Mouse (Mus musculus): Measurements from ENCODE around the gene Mb.

The Mb gene

DNA sequence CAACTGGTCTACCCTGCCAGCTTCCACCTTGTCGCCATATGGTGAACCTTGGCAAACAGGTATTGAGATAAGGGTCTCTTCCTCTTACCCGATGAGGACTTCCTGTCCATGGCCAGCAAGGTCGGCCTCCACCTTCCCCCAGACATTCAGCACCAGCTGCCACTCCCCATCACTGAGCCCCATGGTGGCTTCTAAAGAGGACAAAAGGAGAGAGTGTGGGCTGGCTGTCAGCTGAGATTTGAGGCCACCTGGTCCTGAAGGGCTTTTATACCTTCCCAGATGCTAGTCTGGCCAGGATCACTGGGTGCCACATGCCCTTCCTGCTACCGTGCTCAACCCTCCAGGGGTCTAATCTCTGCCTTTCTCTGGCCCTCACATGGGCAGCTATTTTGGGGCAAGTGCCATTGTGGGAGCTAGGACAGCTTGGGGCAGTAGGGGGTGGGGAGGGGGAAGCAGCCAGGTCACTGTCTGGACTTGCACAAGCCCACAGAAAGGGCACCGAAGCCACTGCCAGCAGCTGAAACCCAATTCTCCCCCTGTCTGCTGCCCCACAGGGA, 28.0 kb downstream of the Mb start:
- DNase-seq, result no peak

- DNase-seq, result no peak
Observed at GRCm38 (mm10) chr15:77021851-77022250, 28.6 kb downstream of the Mb start.

GRCm38 (mm10) chr15:77021056-77021455, 29.4 kb downstream of the Mb start:
- DNase-seq, result no peak

DNA sequence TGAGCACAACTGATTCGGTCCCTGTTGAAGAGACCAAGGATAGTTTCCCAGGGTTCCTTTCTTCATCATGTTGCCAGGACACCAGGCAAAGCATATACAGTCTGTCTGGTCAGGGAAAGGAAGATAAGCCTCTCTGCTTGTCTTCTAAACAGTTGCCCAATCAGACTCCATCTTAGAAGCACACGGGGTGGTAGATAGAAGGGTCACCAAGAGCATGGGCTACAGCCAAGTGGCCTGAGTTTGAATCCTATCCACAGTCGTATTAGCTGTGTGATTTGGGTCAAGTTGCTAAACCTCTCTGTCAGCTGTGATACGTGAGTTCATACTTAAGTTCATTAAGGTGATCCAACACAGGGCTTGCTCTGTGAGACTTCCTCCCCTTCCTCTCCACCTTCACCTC, 30.3 kb downstream of the Mb start:
- no peak for DNase-seq

- DNase-seq, result no peak
Observed at GRCm38 (mm10) chr15:77019533-77019932, 30.9 kb downstream of the Mb start.

DNA sequence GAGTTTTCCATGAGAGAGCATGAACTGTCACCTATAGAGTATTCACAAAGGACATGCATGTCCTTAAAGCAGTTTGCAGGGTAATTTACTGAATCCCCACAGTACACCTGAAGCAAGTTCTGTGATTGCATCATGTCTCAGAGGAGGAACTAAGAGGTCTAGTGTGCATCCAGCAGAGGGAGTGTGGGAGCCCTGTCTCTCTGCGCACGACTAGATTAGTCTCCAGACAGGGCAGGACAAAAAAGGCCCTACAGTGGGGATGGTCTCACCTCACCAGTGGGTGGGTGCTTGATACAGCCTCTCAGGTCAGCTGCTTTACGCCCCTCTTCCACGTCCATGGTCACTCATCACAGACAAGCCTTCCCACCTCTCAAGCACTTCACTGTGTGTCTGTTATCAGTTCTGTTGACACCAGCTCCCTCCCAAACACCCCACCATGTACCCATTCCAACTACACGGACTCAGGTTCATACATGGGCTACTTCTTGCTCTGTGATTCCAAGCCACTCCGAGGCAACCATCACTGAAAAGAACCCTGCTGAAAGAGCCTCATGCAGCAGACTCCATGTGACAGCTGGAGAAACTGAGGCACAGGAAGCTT, 31.6 kb downstream of the Mb start:
- peak; percentile 71 for DNase-seq

- DNase-seq, result no peak
Observed at GRCm38 (mm10) chr15:77017897-77018296, 32.6 kb downstream of the Mb start.

DNA sequence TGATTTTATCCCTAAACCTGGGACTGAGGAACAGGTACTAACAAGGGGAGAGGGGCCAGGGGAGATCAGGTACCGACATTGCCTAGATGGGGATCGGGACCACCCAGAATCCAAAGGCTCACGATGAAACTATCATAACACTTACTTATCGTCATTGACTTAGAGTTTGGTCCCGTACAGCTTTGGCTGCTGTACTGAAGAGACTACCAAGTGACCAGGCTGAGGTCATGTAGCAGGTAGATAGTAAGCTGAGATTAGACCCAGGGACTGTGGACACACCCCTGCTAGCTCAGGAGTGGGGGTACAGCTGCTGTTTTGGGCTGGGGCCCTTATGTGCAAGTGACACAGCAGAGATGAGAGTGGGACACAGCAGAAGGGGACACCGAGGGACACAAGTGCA, 34.0 kb downstream of the Mb start:
- DNase-seq, result no peak

- no peak for DNase-seq
Observed at GRCm38 (mm10) chr15:77014985-77015384, 35.5 kb downstream of the Mb start.

GRCm38 (mm10) chr15:77014431-77014830, 36.0 kb downstream of the Mb start:
- DNase-seq, result peak; percentile 38

DNA sequence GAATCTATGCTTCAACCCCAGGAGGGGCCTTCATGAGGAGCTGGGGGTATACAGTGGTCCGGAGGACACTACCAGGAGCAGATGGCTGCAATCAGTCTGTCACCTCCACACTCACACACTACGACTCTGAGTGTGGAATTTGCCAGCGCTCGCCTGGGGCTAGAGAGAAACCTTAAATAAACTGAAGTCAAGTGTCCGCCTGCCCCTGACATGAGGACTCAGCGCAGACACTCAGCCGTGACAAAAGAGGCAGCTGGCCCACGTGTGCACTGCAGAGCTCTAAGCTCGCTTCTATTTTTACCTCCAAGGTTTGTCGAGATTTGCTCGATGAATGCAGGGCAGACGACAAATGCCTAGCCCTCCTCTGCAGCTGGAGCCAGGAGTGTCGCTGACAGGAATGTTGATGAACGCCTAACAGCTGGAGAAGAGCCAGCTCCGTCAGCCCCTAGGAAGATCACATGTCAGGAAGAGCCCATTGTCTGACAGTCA, 36.7 kb downstream of the Mb start:
- peak; percentile 72 for DNase-seq

GRCm38 (mm10) chr15:77008851-77009250, 41.6 kb downstream of the Mb start:
- no peak for DNase-seq

DNA sequence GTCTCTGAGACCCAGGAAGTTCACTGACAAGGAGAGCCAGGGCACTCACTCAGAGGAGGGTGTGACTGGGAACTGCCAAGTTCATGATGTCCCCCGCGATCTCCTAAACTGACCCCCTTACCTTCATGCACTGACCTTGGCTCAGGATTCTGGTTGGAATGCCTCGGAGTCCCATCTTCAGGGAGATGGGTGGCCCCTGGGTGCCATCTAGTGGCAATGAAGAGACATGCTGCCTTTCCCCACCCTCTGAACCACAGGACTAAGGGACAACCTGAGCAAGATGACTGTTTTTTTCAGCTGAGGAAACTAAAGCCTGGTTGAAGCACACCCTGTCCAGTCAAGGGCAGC, 46.6 kb downstream of the Mb start:
- peak; percentile 72 for DNase-seq

- no peak for DNase-seq
Observed at GRCm38 (mm10) chr15:77003173-77003867, 47.1 kb downstream of the Mb start.

- peak; percentile 57 for DNase-seq
Observed at GRCm38 (mm10) chr15:76998878-76999588, 51.4 kb downstream of the Mb start.

GRCm38 (mm10) chr15:76998048-76998447, 52.4 kb downstream of the Mb start:
- no peak for DNase-seq

GRCm38 (mm10) chr15:76994413-76994812, 56.1 kb downstream of the Mb start:
- DNase-seq, result no peak

DNA sequence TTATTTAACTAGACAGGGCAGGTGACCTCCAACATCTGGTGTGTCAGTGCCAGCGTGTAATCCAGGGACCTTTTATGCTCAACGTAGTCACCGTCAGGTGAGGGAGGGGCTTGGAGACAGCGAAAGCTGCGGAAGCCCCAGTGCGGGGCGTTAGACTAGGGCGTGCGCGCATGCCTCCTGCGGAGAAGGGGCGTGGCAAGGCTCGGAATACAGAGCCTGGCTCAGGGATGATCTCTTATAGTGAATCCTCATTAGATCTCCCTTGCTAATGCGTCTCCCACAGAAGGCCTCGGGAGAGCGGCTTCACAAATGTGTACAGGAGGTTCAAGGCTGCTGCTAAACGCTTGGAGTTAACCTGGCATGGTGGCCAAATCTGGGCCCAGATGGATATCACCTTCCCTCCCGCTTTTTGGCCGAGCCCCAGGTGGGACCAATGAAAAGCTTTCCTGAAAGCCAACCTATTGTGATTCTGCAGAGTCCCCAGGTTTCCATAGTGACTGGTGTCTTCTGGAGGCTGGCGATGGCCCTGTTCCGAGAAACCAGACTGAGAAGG, 62.9 kb downstream of the Mb start:
- DNase-seq, result peak; percentile 60

DNA sequence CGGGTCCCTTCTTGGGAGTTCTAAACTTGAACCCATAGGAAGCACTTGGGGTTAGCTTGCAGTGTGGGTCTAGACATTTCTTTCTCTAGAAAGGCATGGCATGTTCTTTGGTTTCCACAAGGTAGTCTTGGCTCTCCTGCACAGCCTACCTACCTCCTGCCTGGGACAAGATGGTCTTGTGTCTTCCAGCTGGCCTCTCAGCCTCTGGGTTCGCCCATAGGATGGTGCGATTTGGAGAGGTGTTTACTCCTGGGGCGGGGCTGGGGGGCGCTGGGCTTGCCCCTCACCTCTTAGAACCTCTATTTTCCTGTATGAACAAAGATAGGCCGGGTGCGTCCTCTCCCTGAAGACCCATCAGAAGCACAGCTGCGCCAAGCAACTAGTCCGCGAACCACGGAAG, 63.3 kb downstream of the Mb start:
- no peak for DNase-seq

DNA sequence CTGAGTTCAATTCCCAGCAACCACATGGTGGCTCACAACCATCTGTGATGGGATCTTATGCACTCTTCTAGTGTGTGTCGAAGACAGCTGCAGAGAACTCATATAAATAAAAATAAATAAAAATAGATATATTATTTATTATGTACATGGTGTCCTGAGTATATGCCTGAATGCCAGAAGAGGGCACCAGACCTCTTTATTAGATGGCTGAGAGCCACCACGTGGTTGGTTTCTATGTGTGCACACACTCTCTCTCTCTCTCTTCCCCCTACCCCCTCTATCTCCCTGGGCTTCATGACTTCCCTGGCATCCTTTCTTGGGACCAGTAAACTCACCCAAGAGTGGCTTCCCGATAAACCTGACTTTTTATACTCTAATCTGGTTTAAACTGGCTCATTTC, 67.7 kb downstream of the Mb start:
- peak; percentile 33 for DNase-seq

DNA sequence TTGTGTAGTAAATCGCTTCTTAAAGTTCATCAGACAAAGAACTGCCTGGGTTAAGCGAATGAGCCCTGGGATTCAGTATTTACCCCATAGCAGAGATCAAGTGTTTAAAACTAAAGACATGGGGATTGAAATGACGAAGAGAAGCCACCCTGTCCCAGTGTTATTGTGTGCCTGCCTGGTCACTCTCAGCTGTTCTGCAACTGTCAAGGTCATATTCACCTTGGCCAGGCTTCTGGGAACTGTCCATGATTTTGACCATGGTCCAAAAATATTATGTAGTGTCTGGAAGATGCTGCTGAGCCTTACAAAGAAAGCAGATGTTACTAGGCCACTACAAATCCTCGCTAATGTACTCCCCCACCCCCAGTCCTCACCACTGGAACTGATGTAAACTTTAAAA, 70.7 kb downstream of the Mb start:
- DNase-seq, result no peak

GRCm38 (mm10) chr15:76976619-76977018, 73.9 kb downstream of the Mb start:
- peak; percentile 58 for DNase-seq

DNA sequence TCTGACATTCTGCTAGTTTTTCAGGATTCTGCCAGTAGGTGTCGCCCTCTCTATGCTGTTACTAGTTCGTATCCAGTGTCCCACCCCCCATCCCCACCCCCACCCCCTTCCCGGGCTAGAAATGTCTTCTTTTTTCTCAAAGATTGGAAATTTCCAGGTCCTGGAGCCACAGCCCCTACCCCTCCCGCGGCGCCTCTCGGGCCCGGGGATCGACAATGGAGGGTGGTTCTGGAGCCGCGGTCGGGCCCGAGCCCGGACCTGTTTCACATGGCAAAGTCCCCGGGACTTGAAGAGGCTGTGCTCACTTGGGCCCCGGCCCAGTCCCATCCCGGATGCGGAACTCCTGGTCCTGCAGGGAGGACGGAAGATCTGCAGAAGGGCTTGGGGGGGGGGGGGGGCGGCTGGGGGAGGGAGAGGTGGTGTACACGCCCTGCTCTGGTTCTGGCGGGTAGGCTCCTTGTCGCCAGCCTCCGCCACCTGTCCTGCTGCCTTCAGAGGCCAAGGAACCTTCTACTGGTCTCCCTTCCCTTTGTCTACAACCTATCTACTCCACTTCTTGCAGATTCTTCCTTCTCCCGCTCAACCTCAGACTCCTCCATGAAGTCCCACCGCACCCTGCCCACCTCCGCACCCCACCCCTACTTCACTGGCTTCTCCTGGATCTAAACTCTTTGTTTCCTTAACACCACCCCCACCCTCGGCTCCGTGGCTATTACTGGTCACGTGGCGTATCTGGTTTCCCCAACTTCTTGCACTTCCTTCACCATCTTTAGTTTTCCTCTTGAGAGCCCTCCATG, 76.4 kb downstream of the Mb start:
- DNase-seq, result peak; percentile 94

All from kidney, postnatal 10 days (tissue).